Mouse (Mus musculus) monocyte, adult 2 months (primary cell): ENCODE measurements around the gene Wfdc6a.

Experiments used
- DNase-seq, 2 experiments: peaks; one replicate each; pipeline ENCODE4 v3.0.0; 2022; ENCODE audit warnings: low spot score in 2 of 2, low read depth in 1 of 2

Wfdc6a gene

GRCm38 (mm10) chr2:164550895-164551269 lies 34.4 kb downstream of the Wfdc6a start:
- no peak for DNase-seq

GRCm38 (mm10) chr2:164549963-164550894 lies 35.0 kb downstream of the Wfdc6a start:
- no peak for DNase-seq

- DNase-seq: no peak
Observed at GRCm38 (mm10) chr2:164549338-164549737, 35.9 kb downstream of the Wfdc6a start.

- no peak for DNase-seq
Observed at GRCm38 (mm10) chr2:164544454-164545097, 40.7 kb downstream of the Wfdc6a start.

- DNase-seq: no peak
Observed at GRCm38 (mm10) chr2:164543745-164544144, 41.5 kb downstream of the Wfdc6a start.

GRCm38 (mm10) chr2:164542598-164542997 lies 42.6 kb downstream of the Wfdc6a start:
- DNase-seq: no peak

- DNase-seq: no peak
Observed at GRCm38 (mm10) chr2:164542132-164542531, 43.1 kb downstream of the Wfdc6a start.

- DNase-seq: no peak
Observed at GRCm38 (mm10) chr2:164540652-164541427, 44.4 kb downstream of the Wfdc6a start.

- no peak for DNase-seq
Observed at GRCm38 (mm10) chr2:164537003-164537402, 48.2 kb downstream of the Wfdc6a start.

GRCm38 (mm10) chr2:164534315-164534714 lies 50.9 kb downstream of the Wfdc6a start:
- no peak for DNase-seq

GRCm38 (mm10) chr2:164531169-164531568 lies 54.1 kb downstream of the Wfdc6a start:
- peak in 1 of 2 experiments; percentile 55 for DNase-seq
